Mouse (Mus musculus) lung, postnatal 0 days (tissue): ENCODE measurements at regions not wholly inside any gene's neighbourhood (a gene's known extent, or its start where the extent isn't known, plus 50 kb on each side); places are given as distances from the start of the nearest gene placed in this dataset.
A peak's percentile ranks its signal among the peaks of the same experiment; 100 is the strongest.

Source experiments
- ATAC-seq: fragments of 200-750 bp; cut with Nextera tagmentation; 2 replicates; pipeline ENCODE4 v1.8.0; 2017; ENCODE audit warnings: moderate library complexity
- DNase-seq: peaks from one replicate; pipeline ENCODE4 v3.0.0-alpha.2; 2016; ENCODE audit warnings: low spot score
- H3K27ac ChIP-seq: fragments of 300-500 bp; sonication (generic); 2 replicates; pipeline ENCODE4 v1.5.1; 2014; ENCODE audit warnings: antibody characterized with exemption, mild to moderate bottlenecking, low read length, mixed read lengths
- H3K27me3 ChIP-seq: fragments of 300-500 bp; sonication (generic); replicated peaks from 2 replicates; pipeline ENCODE4 v1.6.1; 2014; ENCODE audit warnings: low read length, mixed read lengths; ENCODE audit not compliant: insufficient read depth
- H3K36me3 ChIP-seq: fragments of 300-500 bp; sonication (generic); 2 replicates; pipeline ENCODE4 v1.6.1; 2014; ENCODE audit warnings: low read length, mixed read lengths; ENCODE audit not compliant: insufficient read depth
- H3K4me1 ChIP-seq: fragments of 300-500 bp; sonication (generic); 2 replicates; pipeline ENCODE4 v1.6.1; 2014; ENCODE audit warnings: antibody characterized with exemption, low read depth, low read length, mixed read lengths; ENCODE audit not compliant: insufficient read depth
- H3K4me2 ChIP-seq: fragments of 300-500 bp; sonication (generic); replicated peaks from 2 replicates; pipeline ENCODE4 v1.6.1; 2014; ENCODE audit warnings: low read depth, mild to moderate bottlenecking, low read length, moderate library complexity, mixed read lengths
- H3K4me3 ChIP-seq: fragments of 300-500 bp; sonication (generic); 2 replicates; pipeline ENCODE4 v1.5.1; 2014; ENCODE audit warnings: low read depth, low read length
- H3K9ac ChIP-seq: fragments of 300-500 bp; sonication (generic); replicated peaks from 2 replicates; pipeline ENCODE4 v1.6.1; 2014; ENCODE audit warnings: low read depth, mild to moderate bottlenecking
- H3K9me3 ChIP-seq: fragments of 300-500 bp; sonication (generic); 2 replicates; pipeline ENCODE4 v1.6.1; 2016; ENCODE audit warnings: low read length, mixed read lengths
- CTCF ChIP-seq: IDR thresholded peaks from 2 replicates; pipeline ENCODE4 v1.5.1; 2016; ENCODE audit warnings: antibody characterized with exemption, mild to moderate bottlenecking
- EP300 ChIP-seq: IDR thresholded peaks from 2 replicates; pipeline ENCODE4 v1.6.1; 2016; ENCODE audit warnings: antibody characterized with exemption, mild to moderate bottlenecking, control low read depth
- WGBS: fragments of 180-500 bp; shearing (Covaris S2); extraction: QIAGEN DNeasy Blood & Tissue Kit; methylation state at CpG from one replicate; pipeline ENCODE4 v1.1.7; 2014; 5-methylcytosine and 5-hydroxymethylcytosine counted together

DNA sequence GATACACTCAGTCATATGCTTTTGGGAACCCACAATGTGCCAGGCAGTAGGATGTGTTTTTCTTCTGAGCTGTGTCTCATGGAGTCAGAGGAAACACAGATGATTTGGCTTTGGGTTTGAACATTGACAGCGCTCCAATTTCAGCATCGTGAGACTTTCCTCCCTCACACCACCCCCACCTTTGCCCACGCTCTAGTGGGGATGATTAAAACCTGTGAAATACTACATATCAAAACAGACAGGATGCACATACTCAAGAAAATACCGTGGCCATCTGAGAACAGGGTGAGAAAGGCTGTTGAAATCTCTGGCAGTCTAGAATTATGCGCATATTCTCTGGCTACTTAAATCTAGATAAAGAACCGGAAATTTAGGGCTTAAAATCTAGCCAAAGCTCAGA lies 124.5 kb downstream of the Far1 start:
- WGBS = 75% methylated on average over 6 of the region's 6 CpGs
- H3K4me1 ChIP-seq = no peaks in the 10 kb centered on the region
- ATAC-seq = no peak
- DNase-seq = no peak
- no peak overlapping the region for H3K27ac ChIP-seq
- no peaks in the 10 kb centered on the region for H3K27me3 ChIP-seq
- no peak overlapping the region for H3K4me2 ChIP-seq
- H3K9ac ChIP-seq = no peak overlapping the region
- no peaks in the 10 kb centered on the region for H3K36me3 ChIP-seq
- TF ChIP-seq EP300 = no peak
- no peak for TF ChIP-seq CTCF
- no peaks in the 10 kb centered on the region for H3K9me3 ChIP-seq
- H3K4me3 ChIP-seq = no peak overlapping the region

- no peak overlapping the region for H3K4me2 ChIP-seq
- no peaks in the 10 kb centered on the region for H3K4me1 ChIP-seq
- no peak overlapping the region for H3K27ac ChIP-seq
- H3K36me3 ChIP-seq = no peaks in the 10 kb centered on the region
- ATAC-seq (no peak), DNase-seq (no peak)
- H3K27me3 ChIP-seq = no peaks in the 10 kb centered on the region
- no peak overlapping the region for H3K4me3 ChIP-seq
- H3K9ac ChIP-seq = no peak overlapping the region
- no peak for TF ChIP-seq CTCF
- WGBS = 84% methylated on average over 7 of the region's 7 CpGs
- no peaks in the 10 kb centered on the region for H3K9me3 ChIP-seq
These were observed 123.3 kb upstream of the Spon1 start for GRCm38 (mm10) chr7:113642540-113642939.

DNA sequence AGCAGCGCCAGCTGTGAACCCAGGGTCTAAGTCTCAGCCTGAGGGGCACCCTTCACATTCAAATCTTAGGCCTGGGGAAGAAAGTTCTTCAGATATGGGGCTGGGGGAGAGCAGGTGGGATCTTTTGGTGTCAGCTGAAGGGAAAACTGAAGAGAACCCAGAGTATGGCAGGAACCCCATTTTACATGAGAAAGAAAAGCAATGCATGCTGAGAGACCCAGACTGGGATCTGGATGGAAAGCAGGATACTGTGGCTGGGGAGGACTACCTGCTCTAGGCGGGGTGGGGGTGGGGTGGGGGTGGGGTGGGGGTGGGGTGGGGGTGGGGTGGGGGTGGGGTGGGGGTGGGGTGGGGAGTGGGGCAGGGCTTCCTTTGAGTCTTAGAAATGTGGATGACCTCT lies 115.2 kb upstream of the Spon1 start:
- no peak for DNase-seq
- Histone ChIP-seq H3K9ac (no peak overlapping the region), H3K4me2 (no peak overlapping the region), H3K36me3 (no peaks in the 10 kb centered on the region), H3K9me3 (no peaks in the 10 kb centered on the region), H3K27ac (no peak overlapping the region), H3K27me3 (no peaks in the 10 kb centered on the region), H3K4me1 (no peaks in the 10 kb centered on the region), H3K4me3 (no peak overlapping the region)
- TF ChIP-seq EP300 = no peak
- TF ChIP-seq CTCF = no peak
- no peak for ATAC-seq
- 71% methylated on average over 1 of the region's 2 CpGs for WGBS

GRCm38 (mm10) chr7:113651696-113652095 lies 114.1 kb upstream of the Spon1 start:
- TF ChIP-seq CTCF = no peak
- no peak for TF ChIP-seq EP300
- no peak for DNase-seq
- H3K9ac ChIP-seq = no peak overlapping the region
- H3K4me2 ChIP-seq = no peak overlapping the region
- no peaks in the 10 kb centered on the region for H3K36me3 ChIP-seq
- no peak overlapping the region for H3K27ac ChIP-seq
- no peak for ATAC-seq
- H3K4me1 ChIP-seq = no peaks in the 10 kb centered on the region
- H3K27me3 ChIP-seq = no peaks in the 10 kb centered on the region
- H3K4me3 ChIP-seq = no peak overlapping the region
- H3K9me3 ChIP-seq = no peaks in the 10 kb centered on the region
- WGBS = 55% methylated on average over 1 of the region's 1 CpGs

- WGBS = 26% methylated on average over 5 of the region's 5 CpGs
- no peak for TF ChIP-seq EP300
- TF ChIP-seq CTCF = peak; percentile 69
- H3K9ac ChIP-seq = no peak overlapping the region
- H3K36me3 ChIP-seq = no peaks in the 10 kb centered on the region
- H3K9me3 ChIP-seq = no peaks in the 10 kb centered on the region
- no peaks in the 10 kb centered on the region for H3K27me3 ChIP-seq
- no peak for ATAC-seq
- no peak overlapping the region for H3K4me3 ChIP-seq
- H3K27ac ChIP-seq = no peak overlapping the region
- peak; percentile 20 for DNase-seq
- no peak overlapping the region for H3K4me2 ChIP-seq
- H3K4me1 ChIP-seq = no peaks in the 10 kb centered on the region
These were observed 112.7 kb upstream of the Spon1 start for GRCm38 (mm10) chr7:113653130-113653529.

DNA sequence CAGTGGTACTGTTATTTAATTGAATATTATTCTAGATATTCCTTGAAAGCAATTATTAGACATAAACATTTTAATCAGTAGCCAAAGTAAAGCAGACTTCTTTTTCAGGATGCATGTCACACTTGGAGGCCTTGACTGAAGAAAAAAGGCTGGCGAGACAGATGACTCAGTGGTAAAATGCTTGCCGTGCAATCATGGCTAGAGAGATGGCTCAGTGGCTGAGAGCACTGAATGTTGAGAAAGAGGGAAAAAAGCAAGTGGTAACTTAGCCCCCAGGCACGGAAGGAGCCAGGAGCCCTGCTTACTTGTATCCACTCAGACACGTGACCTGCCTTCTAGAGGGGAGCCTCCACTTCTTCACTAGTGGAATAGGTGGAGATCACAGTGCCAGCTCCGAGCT lies 110.5 kb upstream of the Spon1 start:
- Histone ChIP-seq H3K4me2 (no peak overlapping the region), H3K27me3 (no peaks in the 10 kb centered on the region), H3K4me3 (no peak overlapping the region), H3K4me1 (no peaks in the 10 kb centered on the region), H3K36me3 (no peaks in the 10 kb centered on the region), H3K27ac (no peak overlapping the region), H3K9me3 (no peaks in the 10 kb centered on the region), H3K9ac (no peak overlapping the region)
- DNase-seq = no peak
- no peak for ATAC-seq
- no peak for TF ChIP-seq CTCF
- TF ChIP-seq EP300 = no peak
- WGBS = 66% methylated on average over 5 of the region's 5 CpGs

GRCm38 (mm10) chr7:113672779-113673595 lies 92.8 kb upstream of the Spon1 start:
- H3K4me1 ChIP-seq = no peaks in the 10 kb centered on the region
- no peak overlapping the region for H3K4me3 ChIP-seq
- 57% methylated on average over 18 of the region's 18 CpGs for WGBS
- DNase-seq (no peak), ATAC-seq (no peak)
- H3K9me3 ChIP-seq = no peaks in the 10 kb centered on the region
- H3K27ac ChIP-seq = no peak overlapping the region
- no peaks in the 10 kb centered on the region for H3K27me3 ChIP-seq
- no peak for TF ChIP-seq CTCF
- no peak for TF ChIP-seq EP300
- no peak overlapping the region for H3K9ac ChIP-seq
- no peaks in the 10 kb centered on the region for H3K36me3 ChIP-seq
- H3K4me2 ChIP-seq = no peak overlapping the region
